Mouse (Mus musculus) CD4-positive, CD25-positive, alpha-beta regulatory T cell, adult 4 months (primary cell): ENCODE results near the gene Htra1. TPM values are rescaled to one million over a fixed set of nuclear protein-coding genes. Genes with fewer than 3 reads are reported as not detected.

ENCODE experiments used
- ATAC-seq: one replicate; pipeline ENCODE4 v1.8.0; 2017
- polyA plus RNA-seq, 2 experiments: library from polyadenylated mRNA; unstranded; fragments of 100-300 nt; shearing (Covaris generic); gene quantifications; one replicate each; pipeline ENCODE4 v1.2.1; 2017

The Htra1 gene
- polyA plus RNA-seq, 2 experiments from 2014 or later: not detected

- ATAC-seq: no peak
These were observed 88.9 kb downstream of the Htra1 start for GRCm38 (mm10) chr7:131024807-131025206.

- ATAC-seq: no peak
These were observed 91.6 kb downstream of the Htra1 start for GRCm38 (mm10) chr7:131027557-131027956.

GRCm38 (mm10) chr7:131031755-131032154 is 95.8 kb downstream of the Htra1 start, which contains the start of gene Dmbt1:
Gene Dmbt1, plus strand, starts transcription at chr7:131032053.
- ATAC-seq: no peak

Other genes with a start within 250 kb of the Htra1 start
- 1 to 10 TPM; 6.3 to 7.4 TPM for gene Btbd16, start 162.0 kb upstream of the Htra1 start, polyA plus RNA-seq
- 10 to 100 TPM; 30.9 to 41.6 TPM for gene Plekha1, start 70.4 kb upstream of the Htra1 start, polyA plus RNA-seq
- not detected for gene Dmbt1, start 95.9 kb downstream of the Htra1 start, polyA plus RNA-seq
- gene 4933402N03Rik, start 210.2 kb downstream of the Htra1 start, polyA plus RNA-seq: not detected
- not detected for gene 5430419D17Rik, start 238.3 kb downstream of the Htra1 start, polyA plus RNA-seq